Mouse (Mus musculus) ovary, postnatal 36 days (tissue): ENCODE measurements at regions not wholly inside any gene's neighbourhood (a gene's known extent, or its start where the extent isn't known, plus 50 kb on each side); places are given as distances from the start of the nearest gene placed in this dataset.

Experiments used
- DNase-seq: peaks from one replicate; pipeline ENCODE4 v3.0.0; 2022; ENCODE audit warnings: low spot score, mixed read lengths

DNA sequence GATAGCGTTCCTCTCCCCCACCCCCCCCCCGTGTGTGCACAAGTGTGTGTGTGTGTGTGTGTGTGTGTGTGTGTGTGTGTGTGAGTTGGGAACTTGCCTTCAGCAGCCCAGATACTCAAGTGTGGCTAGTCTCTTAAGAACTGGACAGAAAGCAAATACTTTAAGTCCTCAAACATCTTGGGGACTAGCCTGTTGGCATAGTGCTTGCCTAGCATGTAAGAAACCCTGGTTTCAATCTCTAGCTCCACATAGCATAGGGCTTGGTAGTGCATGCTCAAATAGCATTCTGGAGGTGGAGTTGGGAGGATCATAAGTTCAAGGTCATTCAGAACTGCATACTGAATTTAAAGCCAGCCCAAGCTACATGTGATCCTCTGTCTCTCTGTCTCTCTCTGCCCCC, 117.5 kb upstream of the Btg1 start:
- DNase-seq = no peak

DNA sequence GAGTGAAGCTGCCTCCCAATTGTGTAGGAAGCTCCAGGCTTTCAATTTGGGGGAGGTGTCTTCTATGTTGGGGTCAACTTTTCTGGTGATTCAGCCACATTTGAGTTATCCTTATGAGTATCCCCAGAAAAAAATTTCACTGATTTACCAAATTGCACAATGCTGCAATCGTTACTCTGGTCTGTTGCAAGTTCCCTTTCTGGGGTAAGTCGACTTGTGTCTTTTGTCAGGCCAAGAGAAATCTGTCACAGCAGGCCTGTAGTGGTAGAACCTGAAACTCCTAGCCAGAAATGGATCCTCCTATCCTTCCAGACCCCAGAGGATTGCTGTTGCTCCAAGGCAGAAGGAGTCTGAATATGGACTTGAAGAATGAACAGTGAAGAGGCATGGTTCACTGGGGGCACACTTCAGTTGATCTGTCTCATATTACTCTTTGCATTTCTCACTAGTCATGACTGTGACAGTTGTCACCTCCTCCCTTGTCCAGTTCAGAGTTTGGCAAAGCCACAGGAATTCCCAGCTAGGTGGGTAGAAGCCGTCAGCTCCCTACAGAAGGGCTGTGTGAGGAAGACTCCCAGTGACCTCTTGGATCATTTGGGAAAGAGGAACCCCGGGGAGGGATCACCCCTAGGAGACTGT, 114.6 kb upstream of the Btg1 start:
- DNase-seq = no peak

DNA sequence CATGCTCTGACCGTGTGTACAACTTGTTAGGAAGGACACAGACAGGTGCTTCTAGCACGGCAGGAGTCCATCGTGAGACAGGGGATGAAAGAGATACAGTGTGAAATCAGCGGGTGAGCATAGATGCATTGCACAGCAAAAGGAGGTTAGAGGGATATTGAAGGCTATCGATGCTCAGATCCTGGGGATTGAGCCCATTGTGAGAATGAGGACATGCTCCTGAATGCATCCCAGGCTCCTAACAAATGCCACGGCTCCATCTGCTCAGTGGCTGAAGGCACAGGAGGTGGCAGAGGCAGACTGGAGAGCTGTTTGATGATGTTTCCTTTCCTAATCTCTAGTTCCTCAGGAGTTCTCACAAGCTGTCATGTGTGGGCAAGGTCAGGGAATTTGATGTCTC, 114.1 kb upstream of the Btg1 start:
- no peak for DNase-seq

DNA sequence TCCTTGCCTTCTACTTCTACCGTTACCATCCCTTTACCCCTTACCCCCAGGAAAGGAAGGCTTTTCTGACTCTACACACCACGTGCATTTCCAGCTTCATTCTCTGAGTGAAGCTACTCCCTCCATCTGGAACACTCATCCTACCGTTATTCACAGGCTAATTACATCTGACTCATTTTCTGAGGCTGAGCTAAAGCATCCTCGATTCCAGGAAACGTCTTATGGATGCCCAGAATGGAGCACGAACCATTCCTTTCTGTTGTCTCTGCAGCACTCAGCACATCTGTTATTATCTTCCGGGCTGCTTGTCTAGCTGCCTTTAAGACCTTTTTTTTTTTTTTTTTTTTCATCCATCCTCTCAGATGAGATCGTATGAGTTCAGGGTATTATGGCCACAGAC, 112.5 kb upstream of the Btg1 start:
- DNase-seq = no peak

DNA sequence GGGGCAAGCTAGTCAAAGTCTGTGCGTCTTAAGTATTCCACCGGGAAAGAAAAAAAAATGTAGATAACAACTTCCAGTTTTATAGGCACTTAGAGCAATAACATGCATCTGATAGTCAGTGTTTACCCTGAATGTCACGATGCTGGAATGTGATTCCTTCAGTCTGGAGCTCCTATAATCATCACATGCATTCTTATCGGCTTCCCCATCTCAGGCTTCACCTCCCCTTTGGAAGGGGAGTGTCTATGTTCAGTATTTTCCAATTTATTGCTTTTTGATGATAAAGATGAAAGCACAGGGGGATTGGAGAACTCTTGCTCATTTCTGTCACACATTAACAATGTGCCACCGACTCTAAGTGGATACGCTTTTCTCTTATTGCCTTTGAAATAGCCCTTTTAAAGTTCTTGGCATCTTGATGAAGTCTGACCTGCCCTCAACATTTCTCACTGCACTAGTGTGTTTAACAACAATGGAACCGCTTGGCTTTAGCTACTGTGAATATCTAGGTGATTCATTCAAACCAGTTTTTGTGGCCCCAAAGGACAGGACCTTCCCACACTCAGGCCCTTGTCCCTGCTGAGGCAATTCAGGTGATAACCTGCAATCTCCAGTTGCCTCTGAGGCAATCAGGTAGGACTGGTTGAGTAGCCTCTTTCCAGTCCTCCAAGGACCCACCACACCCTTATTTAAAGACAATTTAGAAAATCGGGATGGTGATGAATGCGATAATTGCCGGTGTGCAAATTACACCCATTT, 101.5 kb upstream of the Btg1 start:
- DNase-seq = no peak

DNA sequence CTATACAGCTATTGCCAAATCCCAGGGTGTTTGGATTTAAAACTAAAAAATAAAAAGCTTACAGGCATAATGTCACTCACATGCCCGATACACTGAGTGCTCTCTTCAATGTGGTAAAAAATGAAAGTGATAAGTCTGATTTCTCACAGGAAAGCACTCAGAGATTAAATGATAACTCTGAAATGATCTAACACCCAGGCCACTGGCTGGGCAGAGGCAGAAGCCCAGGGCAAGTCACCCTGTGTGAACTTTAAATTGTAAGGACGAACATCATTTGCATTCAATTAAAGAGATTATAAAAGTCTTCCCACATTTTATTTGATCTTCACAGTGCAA, 100.9 kb upstream of the Btg1 start:
- DNase-seq = no peak

DNA sequence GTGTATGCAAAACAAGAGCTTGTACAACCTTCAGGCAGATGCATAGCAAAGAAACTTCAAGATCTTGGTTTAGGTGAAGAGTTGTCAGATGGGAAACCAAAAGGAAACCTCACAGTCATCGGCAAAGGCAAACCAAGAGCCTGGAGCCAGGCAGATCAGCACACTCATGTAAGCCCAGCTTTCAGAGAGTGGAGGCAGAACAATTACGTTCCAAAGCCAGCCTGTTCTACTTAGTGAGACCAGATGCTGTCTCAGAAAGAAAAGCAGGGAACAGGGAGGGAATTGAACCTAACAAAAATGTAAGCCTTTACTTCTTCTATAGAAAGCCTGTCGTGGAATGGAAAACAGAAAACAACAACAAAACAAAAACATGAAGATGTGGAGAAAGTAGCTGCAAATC, 97.4 kb upstream of the Btg1 start:
- no peak for DNase-seq

DNA sequence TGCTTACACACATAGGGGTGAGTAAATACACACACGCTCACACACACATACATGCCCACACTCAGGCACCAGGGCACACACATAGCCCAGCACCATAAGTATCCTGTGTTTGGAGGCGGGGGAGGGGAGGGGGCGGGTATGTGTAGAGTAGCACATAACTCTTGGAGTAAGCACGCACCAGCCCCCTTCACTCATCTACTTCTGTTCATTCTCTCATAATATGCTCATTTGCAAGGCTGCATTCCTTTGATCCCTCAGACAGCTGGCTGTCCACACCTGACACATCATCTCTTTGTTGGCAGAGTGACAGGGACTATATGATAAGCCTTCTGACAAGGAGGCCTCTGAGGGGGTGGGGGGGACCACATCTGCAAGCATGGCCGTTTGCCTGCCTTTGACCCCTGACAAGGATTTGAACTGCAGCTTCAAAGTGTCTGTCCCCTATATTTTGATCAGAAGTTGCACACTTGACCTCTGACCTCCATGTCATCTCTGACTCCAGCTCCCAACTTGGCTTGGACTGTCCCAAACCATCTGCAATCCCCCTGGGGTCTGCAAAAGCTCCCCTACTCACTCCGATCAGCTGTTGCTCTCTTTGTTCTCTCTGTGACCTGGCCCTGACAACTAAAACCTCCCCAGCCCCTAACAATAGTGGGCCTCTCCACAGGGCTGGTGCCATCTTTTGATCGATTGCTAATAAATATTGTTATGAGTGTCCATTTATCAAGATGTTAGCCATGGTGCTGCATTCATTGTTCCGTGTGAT, 95.6 kb upstream of the Btg1 start:
- no peak for DNase-seq

DNA sequence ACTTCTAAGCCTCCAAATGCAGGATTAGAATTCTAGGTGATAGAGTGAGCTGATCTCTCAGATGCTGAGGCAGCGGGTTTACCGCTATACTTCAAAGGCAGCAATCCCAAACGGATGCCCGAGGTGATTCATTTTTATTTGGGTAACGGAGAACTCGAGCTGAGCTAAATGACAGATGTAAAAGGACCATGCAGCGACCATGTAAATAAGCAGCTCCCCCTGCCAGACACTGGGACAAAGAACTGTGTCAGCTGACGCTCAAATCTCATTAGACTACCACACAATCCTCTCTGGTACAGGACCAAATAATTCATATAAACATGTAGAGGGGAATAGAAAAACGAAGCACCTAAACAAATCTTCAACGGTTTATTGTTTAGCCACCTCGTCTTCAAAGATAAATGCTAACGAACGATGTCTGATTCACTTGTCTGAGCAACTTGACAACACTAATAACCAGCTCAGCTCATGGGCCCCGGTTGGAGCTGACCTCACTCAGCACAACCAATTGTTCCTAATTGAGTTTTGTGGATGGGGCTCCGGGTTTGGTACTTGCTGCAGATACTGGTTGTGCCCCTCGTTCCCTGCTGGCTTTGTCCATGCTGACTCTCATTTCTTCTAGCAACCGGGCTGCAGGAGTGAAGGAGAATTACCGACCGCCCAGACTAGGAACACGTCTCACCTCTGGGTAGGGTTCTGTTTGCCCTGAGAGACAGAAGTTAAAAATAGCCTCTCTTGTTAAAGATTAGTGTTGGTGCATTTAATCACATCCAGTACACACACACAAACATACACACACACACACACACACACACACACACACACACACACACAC, 92.6 kb upstream of the Btg1 start:
- no peak for DNase-seq

DNA sequence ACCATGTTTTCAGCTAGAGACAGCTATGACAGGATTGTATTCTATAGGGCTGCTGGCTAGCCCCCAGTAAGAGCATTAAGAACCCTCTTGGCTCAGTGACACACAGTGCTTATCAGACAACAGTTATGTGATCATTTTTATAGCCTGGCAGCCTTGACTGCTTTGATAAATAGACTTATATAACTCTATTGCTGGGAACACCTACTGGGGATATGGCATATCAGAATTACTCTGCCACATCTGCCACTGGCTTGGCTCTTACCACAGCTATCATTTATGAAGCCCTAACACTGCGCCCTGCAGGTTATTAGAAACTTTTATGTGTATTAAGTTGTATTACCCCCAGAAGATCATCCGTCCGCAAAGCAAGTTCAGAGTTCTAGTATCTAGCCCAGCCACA, 88.9 kb upstream of the Btg1 start:
- DNase-seq = no peak

DNA sequence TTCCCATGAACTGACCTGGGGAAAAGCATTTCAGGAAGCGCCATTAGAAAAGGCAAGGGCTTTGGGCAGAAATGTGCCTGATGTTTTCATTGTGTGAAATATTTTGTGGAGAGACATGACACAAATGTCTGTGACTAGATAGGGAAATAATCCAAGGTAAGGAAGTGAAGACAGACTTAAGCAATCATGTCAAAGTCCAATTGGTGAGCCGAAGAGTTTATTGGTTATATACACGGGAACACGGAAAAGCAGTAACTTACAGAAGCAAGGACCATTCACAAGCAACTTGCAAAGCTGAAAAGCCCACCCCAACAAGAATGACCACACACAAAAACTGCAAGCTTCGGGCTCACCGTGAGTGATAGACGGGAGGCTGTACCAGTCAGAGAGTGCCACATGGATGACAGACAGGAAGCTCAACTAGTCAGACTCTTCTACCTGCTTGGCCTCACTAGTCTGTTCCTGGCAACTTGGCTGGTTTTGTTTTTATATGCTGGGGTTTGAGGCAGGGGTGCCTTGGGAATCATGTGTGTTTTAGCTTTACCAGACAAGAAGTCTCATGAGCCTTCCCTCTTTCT, 82.2 kb upstream of the Btg1 start:
- DNase-seq = no peak

DNA sequence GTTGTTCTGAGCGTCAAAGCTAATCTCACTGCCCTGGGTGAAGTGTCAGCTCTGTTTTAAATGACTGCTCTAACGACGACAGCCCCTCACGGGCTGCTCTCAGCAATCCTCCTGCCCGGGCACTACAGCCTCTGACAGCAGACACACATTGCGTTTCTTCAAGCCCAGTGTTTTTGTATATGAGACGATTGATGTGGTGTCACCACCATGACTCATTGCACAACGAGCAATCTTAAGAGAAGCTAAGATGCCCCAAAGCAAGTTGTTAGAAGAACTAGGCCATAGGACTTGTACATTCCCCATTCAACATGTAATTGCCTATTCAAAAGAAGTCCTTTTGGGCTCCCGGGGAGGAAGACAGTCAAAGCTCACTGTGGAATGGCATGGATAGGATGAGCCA, 81.3 kb upstream of the Btg1 start:
- no peak for DNase-seq

DNA sequence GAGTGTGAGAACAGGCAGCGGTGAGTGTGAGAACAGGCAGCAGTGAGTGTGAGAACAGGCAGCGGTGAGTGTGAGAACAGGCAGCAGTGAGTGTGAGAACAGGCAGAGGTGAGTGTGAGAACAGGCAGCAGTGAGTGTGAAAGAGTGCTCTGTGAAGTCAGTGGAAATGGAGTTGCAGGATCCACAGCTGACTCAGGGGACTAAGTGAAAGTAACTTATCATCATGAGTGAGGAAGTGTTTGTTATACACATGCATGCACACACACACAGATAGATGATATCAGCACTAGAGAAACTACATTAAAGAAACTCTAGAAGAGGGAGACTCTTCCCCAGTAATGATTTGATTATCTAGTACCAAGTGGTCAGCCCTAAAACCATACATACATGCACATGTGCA, 76.0 kb upstream of the Btg1 start:
- DNase-seq = no peak

DNA sequence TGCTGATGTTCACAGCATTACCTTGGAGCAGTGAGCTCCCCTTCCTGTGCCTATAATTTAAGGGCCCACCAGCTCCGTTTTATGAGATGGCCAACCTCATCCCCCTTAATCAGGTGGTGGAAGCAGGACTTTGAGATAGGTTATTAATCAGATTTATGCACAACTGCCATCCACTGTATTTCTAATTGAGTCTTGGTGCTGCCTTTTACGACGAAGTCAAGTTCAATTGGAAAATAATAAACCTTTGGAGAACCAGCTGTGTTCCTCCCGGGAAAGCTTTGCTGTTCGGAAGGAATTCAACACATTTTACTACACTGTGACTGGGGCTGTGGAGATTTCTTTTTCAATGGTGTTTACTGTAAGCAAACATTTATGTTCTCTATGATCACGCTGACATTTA, 71.5 kb upstream of the Btg1 start:
- no peak for DNase-seq

DNA sequence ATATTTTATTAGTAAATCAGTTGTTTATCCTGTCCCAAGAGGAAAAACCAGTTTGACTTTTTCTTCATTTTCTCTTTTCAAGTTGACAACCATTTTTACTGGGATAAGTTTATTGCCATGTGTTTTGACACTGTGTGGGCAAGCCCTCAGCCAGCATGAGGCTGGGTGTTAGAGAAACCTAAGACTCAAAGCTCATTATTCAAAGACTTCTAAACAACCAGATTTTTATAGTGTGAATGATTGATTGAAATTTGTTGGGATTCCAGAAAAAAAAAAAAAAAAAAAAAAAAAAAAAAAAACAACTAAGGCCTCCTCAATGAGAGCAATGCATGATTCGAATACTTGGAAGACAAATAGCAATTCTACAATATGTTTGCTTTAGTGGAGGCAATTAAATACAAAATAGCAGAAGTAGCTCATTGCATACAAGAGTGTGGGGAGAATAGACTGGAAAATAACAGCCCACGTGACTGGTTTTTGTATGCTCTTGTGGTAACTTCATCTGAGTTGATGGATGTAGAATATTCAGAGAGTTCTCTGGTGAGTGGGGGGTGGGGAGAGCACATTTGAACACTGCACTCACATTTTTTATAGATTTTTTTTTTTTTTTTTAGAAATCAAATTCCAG, 70.9 kb upstream of the Btg1 start:
- no peak for DNase-seq

DNA sequence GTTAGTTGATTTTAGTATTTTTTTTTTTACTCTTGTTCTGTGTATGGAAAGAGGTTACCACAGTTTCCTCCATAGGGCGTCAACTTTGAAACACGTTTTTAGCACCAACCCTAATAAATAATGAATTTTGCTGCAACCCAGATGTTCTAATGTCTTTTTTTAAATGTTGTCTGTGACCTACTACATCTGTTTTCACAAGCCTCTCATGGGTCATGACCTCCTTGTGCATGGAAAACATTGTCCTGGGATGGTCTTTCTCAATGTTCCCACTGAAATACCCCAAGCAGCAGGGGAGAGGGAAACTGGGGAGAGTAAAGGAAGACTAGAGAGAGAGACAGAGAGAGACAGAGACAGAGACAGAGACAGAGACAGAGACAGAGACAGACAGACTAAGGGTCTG, 67.2 kb upstream of the Btg1 start:
- DNase-seq = no peak

DNA sequence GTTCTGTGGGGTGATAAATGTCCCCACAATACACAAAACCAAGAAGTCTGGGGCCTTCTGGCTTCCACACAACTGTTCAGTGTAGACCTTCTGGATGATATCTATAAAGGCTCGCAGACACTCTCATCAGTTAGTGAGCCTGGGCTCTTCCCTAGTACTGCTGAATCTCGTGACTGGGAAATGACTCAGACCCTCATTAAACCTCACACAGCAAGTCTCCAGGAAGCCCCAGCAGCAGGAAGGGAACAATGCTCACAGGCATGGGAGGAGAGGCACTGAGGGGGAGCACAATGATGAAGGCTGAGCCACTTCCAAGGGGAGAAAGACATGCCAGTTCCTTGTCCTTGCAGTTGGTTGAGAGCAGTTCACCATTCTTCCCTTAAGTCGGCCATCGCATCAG, 66.5 kb upstream of the Btg1 start:
- no peak for DNase-seq

DNA sequence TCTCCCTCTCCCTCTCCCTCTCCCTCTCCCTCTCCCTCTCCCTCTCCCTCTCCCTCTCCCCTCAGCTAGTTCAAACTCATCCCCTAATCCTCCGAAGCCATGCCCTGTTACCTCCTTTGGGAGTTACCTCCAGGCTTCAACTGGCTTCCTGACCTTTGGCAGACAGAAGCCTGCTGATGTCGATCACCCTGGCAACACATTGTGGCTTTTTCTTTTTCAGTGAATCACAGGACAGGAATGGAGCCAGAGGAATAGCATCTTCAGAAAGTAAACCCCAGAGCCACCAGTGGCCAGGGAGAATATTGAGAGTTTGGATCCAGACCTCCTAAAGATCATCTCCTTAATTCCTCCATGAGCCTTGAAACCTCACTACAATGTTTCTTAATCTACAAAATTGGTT, 59.5 kb upstream of the Btg1 start:
- no peak for DNase-seq

DNA sequence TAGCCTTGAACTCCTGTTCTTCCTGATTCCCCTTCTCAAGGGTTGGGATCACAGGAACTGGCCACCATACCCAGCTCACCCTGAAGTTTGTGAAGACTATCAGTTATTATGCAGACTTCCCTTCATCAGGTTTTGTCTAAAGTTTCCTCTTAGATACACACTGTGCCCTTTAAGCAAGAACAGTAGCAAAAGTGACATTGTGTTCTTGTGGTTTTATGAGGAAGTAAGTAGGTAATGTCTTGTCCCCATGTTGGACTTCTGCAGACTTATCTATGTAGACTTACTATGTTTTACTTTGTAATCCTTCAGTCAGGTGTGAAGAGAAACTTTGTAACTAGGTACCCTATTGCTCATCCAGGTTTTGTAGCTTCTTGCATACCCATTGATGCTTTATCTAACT, 51.5 kb upstream of the Btg1 start:
- DNase-seq = no peak
